Mouse (Mus musculus) urinary bladder, postnatal 4 days (tissue): ENCODE measurements around the gene Pard6b.
"Not testable (repeated sequence)": the region's sequence is repeated elsewhere in the genome, so short reads cannot be mapped to it uniquely, and the experiment has no call there.

Experiments used
- DNase-seq, 2 experiments: peaks; one replicate each; pipeline ENCODE4 v3.0.0; 2021 to 2022; ENCODE audit warnings: low spot score in 2 of 2

Pard6b gene

GRCm38 (mm10) chr2:168080431-168081246 is at the start of gene Pard6b:
TSS of gene Pard6b (plus strand) at chr2:168081004.
- DNase-seq: peak; percentile 87 to 90

GRCm38 (mm10) chr2:168031842-168032241 is 49.0 kb upstream of the Pard6b start:
- DNase-seq: no peak

GRCm38 (mm10) chr2:168033905-168034304 is 46.9 kb upstream of the Pard6b start:
- DNase-seq: no peak

- DNase-seq: no peak
Measured at GRCm38 (mm10) chr2:168035907-168036306, 44.9 kb upstream of the Pard6b start.

- no peak for DNase-seq
Measured at GRCm38 (mm10) chr2:168037063-168037462, 43.7 kb upstream of the Pard6b start.

GRCm38 (mm10) chr2:168040751-168041150 is 40.1 kb upstream of the Pard6b start:
- no peak for DNase-seq

- DNase-seq: no peak
Measured at GRCm38 (mm10) chr2:168042019-168042418, 38.8 kb upstream of the Pard6b start.

DNA sequence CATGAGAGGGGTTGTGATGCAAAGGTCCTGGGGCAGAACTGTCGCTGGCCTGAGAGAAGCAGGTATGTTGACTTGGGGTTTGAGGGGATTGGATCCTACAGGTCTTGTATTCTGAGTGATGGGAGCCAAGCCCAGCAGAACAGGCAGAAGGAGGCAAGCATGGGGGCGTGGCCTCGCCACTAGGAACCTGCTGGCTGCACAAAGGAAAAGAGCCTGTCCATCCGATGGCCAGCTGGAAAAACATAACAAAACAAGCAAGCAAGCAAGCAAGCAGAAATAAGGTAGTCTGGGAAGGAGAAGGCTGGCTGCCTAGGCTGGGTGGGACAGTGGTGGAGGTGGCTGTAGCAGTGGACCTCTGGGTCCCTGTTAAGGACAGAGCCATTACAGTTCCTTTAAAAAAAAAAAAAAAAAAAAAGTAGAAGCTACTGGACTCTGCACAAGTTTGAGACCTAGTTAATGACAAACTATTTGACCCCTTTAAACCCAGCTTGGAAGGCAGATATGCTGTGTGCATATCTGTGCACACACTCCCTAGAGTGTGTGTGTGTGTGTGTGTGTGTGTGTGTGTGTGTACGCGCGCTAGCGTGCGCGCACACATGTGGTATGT is 36.0 kb upstream of the Pard6b start:
- no peak for DNase-seq

DNA sequence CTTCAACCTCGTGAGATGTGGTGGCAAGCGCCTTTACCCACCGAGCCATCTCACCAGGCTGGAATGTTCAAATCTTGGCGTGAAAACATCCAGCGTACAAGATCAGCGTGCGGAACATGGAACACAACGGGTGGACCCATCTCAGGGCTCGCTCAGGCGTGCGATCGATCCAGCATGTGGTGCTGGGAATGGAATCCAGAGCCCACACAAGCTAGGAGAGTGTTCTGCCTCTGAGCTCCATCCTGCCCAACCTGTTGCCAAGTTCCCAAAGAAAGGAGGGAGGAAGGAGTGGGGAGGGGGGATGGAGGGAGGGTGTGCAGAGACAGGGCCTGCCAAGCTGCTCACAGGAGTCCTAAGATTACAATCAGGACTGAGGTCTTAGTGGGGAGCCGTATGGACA is 35.4 kb upstream of the Pard6b start:
- no peak for DNase-seq

GRCm38 (mm10) chr2:168045771-168046170 is 35.0 kb upstream of the Pard6b start:
- DNase-seq: peak in 1 of 2 experiments; percentile 45

DNA sequence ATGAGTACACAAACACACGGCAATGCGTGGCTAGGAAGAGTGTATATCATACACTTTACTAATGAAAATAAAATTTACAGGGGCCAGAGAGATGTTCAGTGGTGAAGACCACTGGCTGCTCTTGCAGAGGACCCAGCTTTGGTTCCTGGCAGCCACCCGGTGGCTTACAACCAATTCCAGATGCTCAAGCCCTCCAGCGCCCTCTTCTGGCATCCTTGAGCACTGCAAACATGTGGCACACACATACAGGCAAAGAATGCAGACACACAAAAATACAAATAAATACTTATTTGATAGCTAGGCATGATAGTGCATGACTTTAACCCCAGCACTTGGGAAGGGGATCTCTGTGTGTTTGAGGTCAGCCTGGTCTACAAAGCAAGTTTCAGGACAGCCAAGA is 34.3 kb upstream of the Pard6b start:
- DNase-seq: no peak

DNA sequence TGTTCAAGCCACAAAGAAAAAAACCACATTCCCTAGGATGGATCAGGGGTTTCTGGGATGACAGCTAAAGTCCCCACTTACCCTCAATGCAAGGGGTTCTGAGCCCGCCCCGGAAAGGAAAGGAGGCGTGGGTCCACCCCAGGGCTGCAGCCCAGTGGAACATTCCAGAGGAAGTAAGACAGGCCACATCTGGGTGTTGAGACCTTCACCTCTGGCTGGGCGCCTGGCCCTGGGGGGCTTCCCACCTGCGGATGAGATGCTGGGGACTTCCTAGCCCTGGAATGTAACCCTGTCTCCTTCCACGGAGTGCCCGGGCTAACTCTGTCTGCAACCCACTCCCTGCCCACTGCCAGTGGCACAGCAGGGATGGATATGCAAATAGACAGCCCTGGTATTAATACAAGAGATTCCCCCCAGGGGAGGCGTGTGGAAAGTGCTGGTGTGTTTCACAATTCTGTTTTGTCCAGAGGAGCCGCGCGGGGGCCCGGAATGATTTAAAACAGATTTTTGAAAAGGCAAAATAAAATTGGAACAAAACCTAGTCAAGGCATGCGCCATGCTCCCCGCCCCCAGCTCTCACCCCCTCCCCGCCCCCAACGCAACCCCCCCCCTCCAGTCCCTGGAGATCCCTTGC is 31.7 kb upstream of the Pard6b start:
- no peak for DNase-seq

- no peak for DNase-seq
Measured at GRCm38 (mm10) chr2:168050000-168050942, 30.5 kb upstream of the Pard6b start.

- no peak for DNase-seq
Measured at GRCm38 (mm10) chr2:168052156-168052555, 28.6 kb upstream of the Pard6b start.

- peak in 1 of 2 experiments; percentile 42 for DNase-seq
Measured at GRCm38 (mm10) chr2:168052689-168053088, 28.1 kb upstream of the Pard6b start.

- DNase-seq: no peak
Measured at GRCm38 (mm10) chr2:168054142-168054541, 26.7 kb upstream of the Pard6b start.

DNA sequence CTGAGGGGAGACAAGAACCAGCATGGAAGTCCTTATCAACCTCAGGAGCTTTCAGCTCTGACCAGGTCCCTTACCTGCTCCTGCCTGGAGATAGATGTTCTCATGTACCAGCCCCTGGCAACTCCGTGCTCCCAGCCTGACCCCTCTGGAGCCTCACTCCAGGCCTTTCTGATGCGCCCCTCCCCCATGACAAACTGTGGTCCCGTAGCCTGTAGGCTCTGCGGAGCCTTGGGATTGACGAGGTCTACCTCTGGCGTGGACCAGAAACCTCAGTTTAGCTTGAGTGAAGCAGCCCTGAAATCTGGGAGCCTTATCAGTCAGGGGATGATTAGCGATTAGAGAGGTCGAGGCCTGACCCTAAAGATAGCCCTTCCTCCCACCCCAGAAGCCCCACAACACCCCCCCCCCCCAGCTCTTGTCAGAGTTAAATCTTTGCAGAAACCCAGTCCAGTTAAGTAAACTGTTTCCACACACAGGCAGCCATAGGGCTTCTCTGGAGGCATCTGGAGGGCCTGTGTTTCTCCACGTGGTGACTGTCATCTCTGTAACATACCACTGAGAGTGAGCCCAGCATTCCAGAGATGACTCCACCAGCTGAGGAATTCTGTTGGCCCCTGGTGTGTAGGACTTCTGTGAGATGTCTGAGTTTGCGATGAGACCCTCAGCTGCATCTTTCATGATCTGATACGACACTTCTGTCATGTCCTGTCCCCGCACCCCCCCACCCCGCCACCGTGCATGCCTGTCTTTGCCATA is 24.7 kb upstream of the Pard6b start:
- no peak for DNase-seq

GRCm38 (mm10) chr2:168056666-168056933 is 24.2 kb upstream of the Pard6b start:
- DNase-seq: no peak

DNA sequence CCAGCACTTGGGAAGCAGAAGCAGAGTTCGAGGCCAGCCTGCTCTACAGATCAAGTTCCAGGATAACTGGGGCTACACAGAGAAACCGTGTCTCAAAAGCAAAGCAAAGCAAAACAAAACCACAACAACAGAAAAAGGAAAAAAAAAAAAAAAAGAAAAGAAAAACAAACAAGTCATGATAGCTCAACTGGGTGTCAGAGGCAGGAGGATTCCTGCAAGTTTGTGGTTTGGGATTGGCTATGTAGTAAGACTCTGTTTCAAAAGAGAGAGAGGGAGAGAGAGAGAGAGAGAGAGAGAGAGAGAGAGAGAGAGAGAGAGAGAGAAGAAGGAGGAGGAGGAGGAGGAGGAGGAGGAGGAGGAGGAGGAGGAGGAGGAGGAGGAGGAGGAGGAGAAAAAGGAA is 22.9 kb upstream of the Pard6b start:
- not testable (repeated sequence) for DNase-seq

GRCm38 (mm10) chr2:168058488-168059199 is 22.2 kb upstream of the Pard6b start:
- no peak for DNase-seq
